Mouse (Mus musculus) ES-E14 (cell line): ENCODE results near the gene N4bp1. TPM values are rescaled to one million over a fixed set of nuclear protein-coding genes. Genes with fewer than 3 reads are reported as not detected.

Experiments used
- DNase-seq: peaks from one replicate; pipeline ENCODE4 v3.0.0-alpha.2; 2013; ENCODE audit warnings: low read depth, low spot score
- H3K27ac ChIP-seq: 2 replicates; pipeline ENCODE4 v1.5.1; 2012; ENCODE audit warnings: low read depth, mild to moderate bottlenecking, low read length, moderate library complexity, mixed read lengths; ENCODE audit not compliant: poor library complexity, insufficient read depth, severe bottlenecking
- H3K36me3 ChIP-seq: 2 replicates; pipeline ENCODE4 v1.6.1; 2012; ENCODE audit warnings: mild to moderate bottlenecking, low read length, moderate library complexity, mixed read lengths; ENCODE audit not compliant: control insufficient read depth, poor library complexity, insufficient read depth, severe bottlenecking
- H3K4me1 ChIP-seq, 2 experiments: fragments of 150-350 bp in 1 of 2; sonication (generic) in 1 of 2; 2 replicates each; pipeline ENCODE4 v1.6.1; 2012; ENCODE audit warnings: low read length in 2 of 2, mild to moderate bottlenecking in 1 of 2, mixed read lengths in 1 of 2; ENCODE audit not compliant: control insufficient read depth in 2 of 2, insufficient read depth in 2 of 2, poor library complexity in 1 of 2
- H3K4me3 ChIP-seq, 2 experiments: fragments of 150-350 bp in 1 of 2; sonication (generic) in 1 of 2; 2 replicates each; pipeline ENCODE4 v1.5.1; 2012; ENCODE audit warnings: low read length in 2 of 2, low read depth in 1 of 2, mild to moderate bottlenecking in 1 of 2, mixed read lengths in 1 of 2; ENCODE audit not compliant: insufficient read depth in 1 of 2, poor library complexity in 1 of 2, severe bottlenecking in 1 of 2
- H3K9ac ChIP-seq: 2 replicates; pipeline ENCODE4 v1.6.1; 2012; ENCODE audit warnings: low read depth, mild to moderate bottlenecking, low read length, mixed read lengths; ENCODE audit not compliant: poor library complexity, insufficient read depth, severe bottlenecking
- H3K9me3 ChIP-seq: fragments of 150-350 bp; sonication (generic); 2 replicates; pipeline ENCODE4 v1.6.1; 2012; ENCODE audit warnings: low read depth, mild to moderate bottlenecking, low read length; ENCODE audit not compliant: control insufficient read depth, insufficient read depth
- CHD2 ChIP-seq: IDR thresholded peaks from 2 replicates; pipeline ENCODE4 v1.6.1; 2014; ENCODE audit warnings: mild to moderate bottlenecking, low read depth, low read length, inconsistent platforms
- HCFC1 ChIP-seq: IDR thresholded peaks from 2 replicates; pipeline ENCODE4 v1.6.1; 2012; ENCODE audit warnings: low read length, inconsistent platforms, borderline replicate concordance; ENCODE audit not compliant: insufficient read depth
- MAFK ChIP-seq: IDR thresholded peaks from 2 replicates; pipeline ENCODE4 v1.6.1; 2014; ENCODE audit warnings: mild to moderate bottlenecking, low read depth, low read length, inconsistent platforms; ENCODE audit not compliant: insufficient read depth
- ZC3H11A ChIP-seq: IDR thresholded peaks from 2 replicates; pipeline ENCODE4 v1.6.1; 2012; ENCODE audit warnings: low read depth, mild to moderate bottlenecking, inconsistent platforms, low read length, borderline replicate concordance
- ZNF384 ChIP-seq: IDR thresholded peaks from 2 replicates; pipeline ENCODE4 v1.6.1; 2012; ENCODE audit warnings: low read depth, low read length, inconsistent platforms
- in situ Hi-C, 2 experiments: fragments of 600-800 bp; cut with MboI; formaldehyde crosslinking; loops; one replicate each; pipeline ENCODE4 v1.15.1; 2025; ENCODE audit warnings: low sequenced_read_pairs in 2 of 2, inconsistent platforms in 1 of 2; ENCODE audit not compliant: unreplicated experiment in 2 of 2
- total RNA-seq: library from RNA; depleted of rRNA; stranded (reverse); fragments of 300-350 nt; gene quantifications from 2 replicates; pipeline ENCODE4 v1.2.3, GENCODE M21; 2012

Gene N4bp1
- total RNA-seq, 1 experiment: 40.2 TPM

DNA sequence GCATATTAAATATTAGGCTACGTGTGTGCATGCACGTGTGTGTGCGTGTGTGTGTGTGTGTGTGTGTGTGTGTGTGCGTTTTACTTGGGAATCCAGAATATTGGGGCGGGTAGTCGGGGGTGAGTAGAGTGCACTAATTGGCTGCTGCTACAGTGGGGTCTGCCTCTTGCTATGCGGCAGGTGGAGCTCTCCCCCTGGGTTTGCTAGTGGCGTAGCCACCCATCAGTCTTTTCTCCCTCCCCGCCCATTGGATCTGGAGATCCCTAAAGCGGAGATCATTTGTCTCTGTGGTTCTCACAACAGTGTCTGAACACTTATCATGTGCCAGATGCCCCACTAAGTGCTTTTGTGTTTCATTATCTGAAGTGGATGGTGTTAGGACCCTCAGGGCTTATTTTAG lies 19.9 kb upstream of the N4bp1 start:
- Histone ChIP-seq H3K4me1 (peaks cover 10 to 11% of the 10 kb centered on the region in 2 experiments), H3K9me3 (no peaks in the 10 kb centered on the region), H3K36me3 (no peaks in the 10 kb centered on the region), H3K4me3 (peak overlapping the region in 1 of 2 experiments; percentile 20; a peak in 2 of 4 replicates), H3K27ac (peak overlapping the region; percentile 51; the same call in 1 of the 2 replicates), H3K9ac (no peak overlapping the region)
- in situ Hi-C loops: loop anchor here in 1 of 2 experiments (25.0 kb wide), 1 partner anchor 293 kb away; the partner anchor contains the start of gene Lonp2
- DNase-seq: no peak
- TF ChIP-seq HCFC1 (no peak), CHD2 (peak; percentile 26; the same call in 1 of the 2 replicates)

GRCm38 (mm10) chr8:86903104-86903503 lies 18.0 kb upstream of the N4bp1 start:
- peak overlapping the region; percentile 35; the same call in 1 of the 2 replicates for H3K9ac ChIP-seq
- in situ Hi-C loops: loop anchor here in 1 of 2 experiments (25.0 kb wide), 1 partner anchor 291 kb away; the partner anchor contains the start of gene Lonp2
- no peaks in the 10 kb centered on the region for H3K9me3 ChIP-seq
- peak; percentile 83 for DNase-seq
- H3K27ac ChIP-seq: peak overlapping the region; percentile 25; the same call in 1 of the 2 replicates
- no peaks in the 10 kb centered on the region for H3K36me3 ChIP-seq
- H3K4me3 ChIP-seq: peak overlapping the region in 1 of 2 experiments; percentile 17; a peak in 1 of 4 replicates
- peaks cover 10 to 13% of the 10 kb centered on the region in 2 experiments for H3K4me1 ChIP-seq
- TF ChIP-seq MAFK (no peak), ZC3H11A (peak; percentile 83), HCFC1 (no peak), CHD2 (no peak)

DNA sequence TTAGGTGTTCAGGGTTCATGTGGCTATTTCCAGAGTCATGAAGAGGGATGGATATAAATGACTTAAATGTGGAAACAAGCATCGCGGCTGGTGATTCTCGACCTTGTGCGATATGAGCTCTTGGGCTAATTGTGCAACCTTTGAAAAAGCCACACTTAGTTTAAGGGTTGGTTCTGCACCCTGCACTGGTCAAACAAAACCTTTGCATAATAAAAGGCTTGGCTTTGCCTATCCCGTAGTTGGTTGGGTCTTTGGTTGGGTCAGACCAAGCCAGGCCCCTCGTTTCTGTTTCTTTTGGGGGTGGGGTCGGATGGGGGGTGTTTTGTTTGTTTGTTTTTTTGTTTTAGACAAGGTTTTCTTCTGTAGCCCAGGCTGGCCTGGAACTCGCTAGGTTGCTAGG lies 17.6 kb upstream of the N4bp1 start:
- in situ Hi-C loops: loop anchor here in 1 of 2 experiments (25.0 kb wide), 1 partner anchor 290 kb away; the partner anchor contains the start of gene Lonp2
- no peak for TF ChIP-seq MAFK
- no peaks in the 10 kb centered on the region for H3K36me3 ChIP-seq
- H3K27ac ChIP-seq: peak overlapping the region; percentile 59; the same call in 1 of the 2 replicates
- H3K9me3 ChIP-seq: no peaks in the 10 kb centered on the region
- 0 out of 4 replicates have a peak overlapping the region, but pooled peaks of 1 of the 2 experiments have one; percentile 7 for H3K4me3 ChIP-seq
- no peak overlapping the region for H3K9ac ChIP-seq
- DNase-seq: no peak
- H3K4me1 ChIP-seq: peaks cover 10 to 17% of the 10 kb centered on the region in 2 experiments

DNA sequence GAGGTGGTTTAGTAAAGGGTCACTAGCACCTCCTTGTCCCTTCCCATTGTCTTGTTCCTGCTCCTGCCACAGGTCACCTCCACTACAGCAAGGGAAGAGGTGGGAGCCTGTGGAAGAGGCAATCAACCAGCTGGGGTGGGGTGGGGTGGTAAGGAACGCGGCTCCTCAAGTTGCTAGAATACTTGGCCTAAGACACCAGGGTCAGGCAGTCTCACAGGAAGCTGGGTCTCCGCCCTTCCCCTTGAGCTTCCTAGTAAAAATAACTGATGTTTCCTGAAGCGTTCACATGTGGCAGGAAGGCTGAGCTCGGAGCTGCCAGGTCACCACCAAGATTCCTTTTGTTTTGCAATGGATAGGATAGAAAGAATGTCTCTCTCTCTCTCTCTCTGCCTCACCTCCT lies 16.9 kb upstream of the N4bp1 start:
- TF ChIP-seq ZNF384 (no peak), MAFK (no peak), CHD2 (no peak), HCFC1 (no peak), ZC3H11A (no peak)
- Histone ChIP-seq H3K36me3 (no peaks in the 10 kb centered on the region), H3K9me3 (no peaks in the 10 kb centered on the region), H3K27ac (peak overlapping the region; percentile 63; the same call in 1 of the 2 replicates), H3K9ac (no peak overlapping the region; the same call in 1 of the 2 replicates), H3K4me3 (0 out of 4 replicates have a peak overlapping the region, but pooled peaks of 1 of the 2 experiments have one; percentile 7), H3K4me1 (peaks cover 10 to 21% of the 10 kb centered on the region in 2 experiments)
- in situ Hi-C loops: loop anchor here in 1 of 2 experiments (25.0 kb wide), 1 partner anchor 290 kb away; the partner anchor contains the start of gene Lonp2
- no peak for DNase-seq
